Mouse (Mus musculus): ENCODE results near the gene C2cd6. TPM values are rescaled to one million over a fixed set of nuclear protein-coding genes. Genes with fewer than 3 reads are reported as not detected.

C2cd6 gene
- polyA plus RNA-seq (2015; fragmentation: Nextera tagmentation; extraction: Ambion mirVana), result 0.12 TPM in 1 of 2 replicates, not detected in the other

DNA sequence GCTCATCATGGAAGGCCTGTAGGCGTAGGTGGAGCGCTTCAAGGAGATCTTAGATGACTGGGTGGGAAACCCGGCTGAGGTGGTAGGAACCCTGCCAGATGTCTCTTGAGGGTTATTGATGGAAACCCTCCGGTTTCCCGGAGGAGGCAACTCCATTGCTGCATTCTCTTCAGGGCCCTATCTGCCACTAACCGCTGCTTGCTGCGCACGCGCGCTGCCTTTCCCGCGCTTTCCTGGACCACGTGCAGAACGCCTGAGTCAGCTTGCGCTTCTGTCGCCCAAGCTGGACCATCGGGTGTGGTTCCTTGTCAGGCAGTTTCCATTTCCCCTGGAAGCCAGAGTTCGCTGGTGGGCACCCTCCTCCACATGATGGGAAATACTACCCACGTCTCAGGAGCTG is at the start of gene C2cd6:
Gene C2cd6, minus strand, starts transcription at position 196 of the 400 bp plus-strand sequence.
- no peak for DNase-seq (ENCODE audit: low spot score)
- Histone ChIP-seq H3K4me2 (replicated peaks; ENCODE audit: low read depth) (no peak within 1 kb of the TSS), H3K4me1 (replicated peaks; ENCODE audit: control insufficient read depth, insufficient read depth) (no peaks in the 10 kb centered on the region), H3K9me3 (ENCODE audit: control insufficient read depth, low read length) (no peaks in the 10 kb centered on the region), H3K27me3 (ENCODE audit: control insufficient read depth, insufficient read depth, low read length) (no peaks in the 10 kb centered on the region), H3K4me3 (ENCODE audit: low read depth, low read length) (no peak within 1 kb of the TSS), H3K27ac (replicated peaks) (no peak within 1 kb of the TSS), H3K9ac (ENCODE audit: low read length) (no peak within 1 kb of the TSS), H3K36me3 (ENCODE audit: control insufficient read depth, insufficient read depth, low read length) (no peaks in the 10 kb centered on the region)
- 92% methylated on average over 19 of the region's 19 CpGs for WGBS
- no peak for TF ChIP-seq CTCF (IDR thresholded peaks at IDR 0.05; ENCODE audit: low read depth)
- no peak for TF ChIP-seq EP300 (optimal IDR thresholded peaks at IDR 0.05)
- ATAC-seq (ENCODE audit: low FRiP score, low TSS enrichment), result no peak

DNA sequence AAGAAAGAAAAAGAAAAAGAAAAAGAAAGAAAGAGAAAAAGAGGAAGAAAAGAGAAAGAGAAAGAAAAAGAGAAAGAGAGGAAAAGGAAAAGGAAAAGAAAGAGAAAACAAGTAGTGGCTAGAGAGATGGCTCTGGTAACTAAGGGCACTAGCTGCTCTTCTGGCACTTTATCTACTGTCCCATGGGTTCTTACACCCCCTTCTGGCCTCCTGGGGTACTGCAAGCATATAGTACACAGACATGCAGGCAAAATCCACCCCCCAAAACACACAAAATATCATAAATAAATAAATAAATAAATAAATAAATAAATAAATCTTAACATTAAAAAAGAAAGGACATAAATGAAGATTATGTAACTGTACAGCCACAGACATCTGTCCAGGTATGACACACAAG is 48.1 kb upstream of the C2cd6 start:
- Histone ChIP-seq H3K9ac (ENCODE audit: low read length) (no peak overlapping the region), H3K4me3 (ENCODE audit: low read depth, low read length) (no peak overlapping the region), H3K4me1 (replicated peaks; ENCODE audit: control insufficient read depth, insufficient read depth) (no peaks in the 10 kb centered on the region), H3K4me2 (replicated peaks; ENCODE audit: low read depth) (no peak overlapping the region), H3K9me3 (ENCODE audit: control insufficient read depth, low read length) (no peaks in the 10 kb centered on the region), H3K36me3 (ENCODE audit: control insufficient read depth, insufficient read depth, low read length) (no peaks in the 10 kb centered on the region), H3K27ac (replicated peaks) (no peak overlapping the region), H3K27me3 (ENCODE audit: control insufficient read depth, insufficient read depth, low read length) (no peaks in the 10 kb centered on the region)
- DNase-seq (ENCODE audit: low spot score) (peak; percentile 69), ATAC-seq (ENCODE audit: low FRiP score, low TSS enrichment) (no peak)
- TF ChIP-seq EP300 (optimal IDR thresholded peaks at IDR 0.05) (no peak), CTCF (IDR thresholded peaks at IDR 0.05; ENCODE audit: low read depth) (peak; percentile 83)

DNA sequence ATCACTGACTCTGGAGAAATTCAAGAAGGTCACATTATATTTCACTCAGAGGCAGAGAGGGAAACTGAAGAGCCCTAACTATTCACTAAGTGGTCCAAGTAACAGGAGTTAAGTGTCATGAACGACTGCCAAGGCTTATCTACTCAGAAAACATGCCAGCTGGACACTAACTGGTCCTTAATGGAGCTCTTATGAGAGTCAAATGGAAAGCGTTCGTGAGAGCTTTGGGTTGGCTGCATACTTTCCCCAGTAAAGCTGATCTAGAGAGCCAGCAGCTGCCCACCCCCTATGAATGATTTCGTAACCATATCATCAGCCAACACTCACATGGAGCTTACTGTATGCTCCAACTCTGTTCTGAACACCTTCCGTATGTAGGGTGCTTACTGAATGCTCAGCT is 39.7 kb upstream of the C2cd6 start:
- no peak overlapping the region for H3K27ac ChIP-seq (replicated peaks)
- H3K36me3 ChIP-seq (ENCODE audit: control insufficient read depth, insufficient read depth, low read length), result no peaks in the 10 kb centered on the region
- H3K9me3 ChIP-seq (ENCODE audit: control insufficient read depth, low read length), result no peaks in the 10 kb centered on the region
- 53% methylated on average over 5 of the region's 5 CpGs for WGBS
- H3K4me1 ChIP-seq (replicated peaks; ENCODE audit: control insufficient read depth, insufficient read depth), result no peaks in the 10 kb centered on the region
- no peak for DNase-seq (ENCODE audit: low spot score)
- no peak for ATAC-seq (ENCODE audit: low FRiP score, low TSS enrichment)
- no peak overlapping the region for H3K4me3 ChIP-seq (ENCODE audit: low read depth, low read length)
- H3K9ac ChIP-seq (ENCODE audit: low read length), result no peak overlapping the region
- H3K4me2 ChIP-seq (replicated peaks; ENCODE audit: low read depth), result no peak overlapping the region
- TF ChIP-seq CTCF (IDR thresholded peaks at IDR 0.05; ENCODE audit: low read depth) (no peak), EP300 (optimal IDR thresholded peaks at IDR 0.05) (no peak)
- no peaks in the 10 kb centered on the region for H3K27me3 ChIP-seq (ENCODE audit: control insufficient read depth, insufficient read depth, low read length)

DNA sequence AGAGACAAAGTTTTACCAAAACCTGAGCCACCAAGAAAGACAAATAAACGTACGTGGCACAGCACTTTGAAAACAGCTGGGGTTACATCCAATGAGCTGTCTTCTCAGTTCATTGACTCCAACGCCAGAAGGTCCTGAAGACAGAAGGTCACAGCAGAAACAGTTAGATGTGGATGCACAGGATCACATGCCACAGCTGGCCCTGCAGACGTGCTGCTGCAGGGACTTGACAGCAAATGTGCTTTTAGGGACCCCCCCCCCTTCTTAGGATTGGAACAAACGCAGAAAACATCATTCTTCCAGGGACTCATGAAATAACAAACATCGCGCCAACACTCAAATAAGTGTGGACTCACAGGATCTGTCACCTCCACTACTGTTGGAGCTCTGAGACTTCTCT is 34.2 kb upstream of the C2cd6 start:
- TF ChIP-seq EP300 (optimal IDR thresholded peaks at IDR 0.05) (no peak), CTCF (IDR thresholded peaks at IDR 0.05; ENCODE audit: low read depth) (no peak)
- DNase-seq (ENCODE audit: low spot score) (no peak), ATAC-seq (ENCODE audit: low FRiP score, low TSS enrichment) (no peak)
- 61% methylated on average over 7 of the region's 7 CpGs for WGBS
- Histone ChIP-seq H3K9me3 (ENCODE audit: control insufficient read depth, low read length) (no peaks in the 10 kb centered on the region), H3K9ac (ENCODE audit: low read length) (no peak overlapping the region), H3K4me2 (replicated peaks; ENCODE audit: low read depth) (no peak overlapping the region), H3K36me3 (ENCODE audit: control insufficient read depth, insufficient read depth, low read length) (no peaks in the 10 kb centered on the region), H3K27ac (replicated peaks) (no peak overlapping the region), H3K4me1 (replicated peaks; ENCODE audit: control insufficient read depth, insufficient read depth) (no peaks in the 10 kb centered on the region), H3K27me3 (ENCODE audit: control insufficient read depth, insufficient read depth, low read length) (no peaks in the 10 kb centered on the region), H3K4me3 (ENCODE audit: low read depth, low read length) (no peak overlapping the region)

DNA sequence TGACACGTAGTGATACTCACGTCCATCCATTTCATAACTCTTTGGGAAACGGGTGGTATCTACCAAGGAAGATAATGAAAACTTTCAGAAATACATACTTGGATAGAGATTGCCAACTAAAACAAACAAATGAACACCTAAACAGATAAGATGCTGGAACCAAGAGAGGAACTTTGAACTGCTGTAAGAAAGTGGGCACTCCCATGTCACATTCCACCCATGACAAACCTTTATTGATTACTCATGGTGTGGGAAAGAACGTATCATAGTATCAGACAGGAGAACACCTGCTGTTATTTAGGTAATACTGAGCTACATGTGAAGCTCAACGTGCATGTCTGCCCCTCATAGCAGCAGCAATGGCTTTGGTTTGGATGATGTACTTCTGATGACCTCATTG is 30.9 kb upstream of the C2cd6 start:
- Histone ChIP-seq H3K9ac (ENCODE audit: low read length) (no peak overlapping the region), H3K4me1 (replicated peaks; ENCODE audit: control insufficient read depth, insufficient read depth) (no peaks in the 10 kb centered on the region; the same call in 1 of the 2 replicates), H3K36me3 (ENCODE audit: control insufficient read depth, insufficient read depth, low read length) (no peaks in the 10 kb centered on the region), H3K4me2 (replicated peaks; ENCODE audit: low read depth) (no peak overlapping the region), H3K9me3 (ENCODE audit: control insufficient read depth, low read length) (no peaks in the 10 kb centered on the region), H3K27me3 (ENCODE audit: control insufficient read depth, insufficient read depth, low read length) (no peaks in the 10 kb centered on the region), H3K4me3 (ENCODE audit: low read depth, low read length) (no peak overlapping the region), H3K27ac (replicated peaks) (no peak overlapping the region)
- ATAC-seq (ENCODE audit: low FRiP score, low TSS enrichment) (no peak), DNase-seq (ENCODE audit: low spot score) (no peak)
- WGBS, result 57% methylated on average over 5 of the region's 5 CpGs
- TF ChIP-seq EP300 (optimal IDR thresholded peaks at IDR 0.05), result no peak
- TF ChIP-seq CTCF (IDR thresholded peaks at IDR 0.05; ENCODE audit: low read depth), result no peak

DNA sequence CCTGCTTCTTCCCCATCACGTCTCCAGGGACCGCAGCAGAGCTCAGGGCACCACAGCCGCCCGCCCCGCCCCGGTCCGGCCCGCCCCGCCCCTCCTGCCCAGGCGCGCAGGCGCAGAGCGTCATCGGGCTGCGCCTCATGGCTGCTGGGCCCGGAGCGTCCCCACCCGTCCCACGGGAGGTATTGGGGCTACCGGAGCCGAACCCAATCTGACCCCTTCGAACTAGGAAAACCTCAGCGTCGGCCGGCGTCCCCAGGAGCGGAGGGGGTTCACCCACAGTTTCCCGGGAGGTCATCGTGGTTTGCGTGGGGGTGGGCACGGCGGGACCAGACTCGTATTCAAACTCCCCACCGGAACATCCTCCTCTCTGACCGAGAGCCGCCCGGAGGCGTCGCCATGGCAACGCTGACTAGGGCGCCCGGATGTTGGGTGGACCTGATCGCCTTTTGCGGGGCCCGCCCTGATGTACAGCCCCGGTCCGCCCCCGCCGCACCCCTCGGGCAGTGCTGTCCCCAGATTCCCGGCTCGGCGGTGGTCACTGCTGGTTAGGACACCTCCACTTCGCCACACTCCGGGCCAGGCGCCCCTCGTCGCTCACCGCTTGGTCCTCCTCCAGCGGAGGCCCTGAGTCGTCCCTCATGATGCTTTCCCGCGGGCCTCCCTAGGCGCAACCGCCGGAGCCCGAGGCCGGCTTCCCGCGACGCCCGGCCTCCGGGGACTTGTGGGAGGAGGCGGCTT is 25.2 kb upstream of the C2cd6 start, which contains the start of gene Tmem237:
Gene Tmem237, minus strand, starts transcription at position 689 of the 738 bp plus-strand sequence.
- 1% methylated on average over 68 of the region's 74 CpGs for WGBS
- H3K9me3 ChIP-seq (ENCODE audit: control insufficient read depth, low read length), result no peaks in the 10 kb centered on the region
- ATAC-seq (ENCODE audit: low FRiP score, low TSS enrichment), result peak; percentile 98
- no peaks in the 10 kb centered on the region; the same call in 1 of the 2 replicates for H3K4me1 ChIP-seq (replicated peaks; ENCODE audit: control insufficient read depth, insufficient read depth)
- no peaks in the 10 kb centered on the region for H3K36me3 ChIP-seq (ENCODE audit: control insufficient read depth, insufficient read depth, low read length)
- peak within 1 kb of the TSS; percentile 86 for H3K27ac ChIP-seq (replicated peaks)
- no peaks in the 10 kb centered on the region for H3K27me3 ChIP-seq (ENCODE audit: control insufficient read depth, insufficient read depth, low read length)
- DNase-seq (ENCODE audit: low spot score), result peak; percentile 91
- peak within 1 kb of the TSS; percentile 86 for H3K9ac ChIP-seq (ENCODE audit: low read length)
- TF ChIP-seq EP300 (optimal IDR thresholded peaks at IDR 0.05) (no peak), CTCF (IDR thresholded peaks at IDR 0.05; ENCODE audit: low read depth) (0 out of 2 replicates have a peak, but pooled peaks have one; percentile 5)
- peak within 1 kb of the TSS; percentile 68 for H3K4me3 ChIP-seq (ENCODE audit: low read depth, low read length)
- H3K4me2 ChIP-seq (replicated peaks; ENCODE audit: low read depth), result peak within 1 kb of the TSS; percentile 82
